Mouse (Mus musculus) brain, embryonic 14.5 days (tissue): Measurements from ENCODE around the gene Gcgr.

Experiments used
- CTCF ChIP-seq: fragments of 200-500 bp; IDR thresholded peaks from 2 replicates; pipeline ENCODE4 v1.5.1; 2012; ENCODE audit warnings: inconsistent platforms, mild to moderate bottlenecking, moderate library complexity, borderline replicate concordance; ENCODE audit not compliant: insufficient read depth, insufficient read length; ENCODE audit errors: extremely low read depth
- POLR2A ChIP-seq: fragments of 200-500 bp; IDR thresholded peaks from 2 replicates; pipeline ENCODE4 v1.6.1; 2012; ENCODE audit warnings: mild to moderate bottlenecking, inconsistent platforms, borderline replicate concordance; ENCODE audit not compliant: poor library complexity, insufficient read depth, insufficient read length, severe bottlenecking; ENCODE audit errors: extremely low read depth

DNA sequence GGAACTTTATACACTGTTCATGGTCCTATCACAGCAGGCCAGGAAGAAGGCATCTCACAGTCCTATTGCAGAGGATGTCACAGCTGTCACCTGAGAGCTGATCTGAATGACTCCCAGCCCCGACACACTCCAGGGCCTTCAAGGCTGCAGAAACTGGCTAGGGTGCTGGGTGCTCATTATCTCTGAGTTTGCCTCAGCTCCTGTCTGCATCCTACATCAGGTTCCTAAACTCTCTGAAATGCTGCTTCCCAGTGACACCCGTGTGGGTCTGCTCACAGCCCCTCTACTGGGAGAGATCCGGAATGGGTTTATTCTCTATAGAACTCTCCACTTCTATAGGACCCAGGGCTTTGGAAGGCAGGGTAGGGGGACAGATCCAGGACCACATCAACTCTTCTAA lies 17.7 kb downstream of the Gcgr start:
- TF ChIP-seq CTCF (no peak), POLR2A (no peak)
